Mouse (Mus musculus): ENCODE data around the gene Olfr1457. TPM values are rescaled to one million over a fixed set of nuclear protein-coding genes. Genes with fewer than 3 reads are reported as not detected.

The Olfr1457 gene
- not detected for polyA plus RNA-seq (2014; fragmentation: Illumina TruSeq; extraction: RNeasy Lipid Tissue Mini Kit (QIAGEN cat#74804); ENCODE audit: low read depth, low replicate concordance)

GRCm38 (mm10) chr19:13097791-13098190 lies at the start of gene Olfr1457:
Gene Olfr1457, minus strand, starts transcription at chr19:13097891.

GRCm38 (mm10) chr19:13106675-13107074 lies 9.0 kb upstream of the Olfr1457 start, which contains the start of gene Olfr1458:
Gene Olfr1458, minus strand, starts transcription at chr19:13106775.

GRCm38 (mm10) chr19:13060310-13060709 lies 37.4 kb downstream of the Olfr1457 start, which contains the start of gene Olfr1454:
Gene Olfr1454, plus strand, starts transcription at chr19:13060610.

Other genes starting within 250 kb of the Olfr1457 start
- gene Olfr1444, start 240.6 kb downstream of the Olfr1457 start, polyA plus RNA-seq (2014; fragmentation: Illumina TruSeq; extraction: RNeasy Lipid Tissue Mini Kit (QIAGEN cat#74804); ENCODE audit: low read depth, low replicate concordance): not detected
- not detected for gene Olfr1445, start 214.0 kb downstream of the Olfr1457 start, polyA plus RNA-seq (2014; fragmentation: Illumina TruSeq; extraction: RNeasy Lipid Tissue Mini Kit (QIAGEN cat#74804); ENCODE audit: low read depth, low replicate concordance)
- not detected for gene Olfr1446, start 204.4 kb downstream of the Olfr1457 start, polyA plus RNA-seq (2014; fragmentation: Illumina TruSeq; extraction: RNeasy Lipid Tissue Mini Kit (QIAGEN cat#74804); ENCODE audit: low read depth, low replicate concordance)
- gene Olfr1447, start 194.1 kb downstream of the Olfr1457 start, polyA plus RNA-seq (2014; fragmentation: Illumina TruSeq; extraction: RNeasy Lipid Tissue Mini Kit (QIAGEN cat#74804); ENCODE audit: low read depth, low replicate concordance): not detected
- not detected for gene Olfr1448, start 173.5 kb downstream of the Olfr1457 start, polyA plus RNA-seq (2014; fragmentation: Illumina TruSeq; extraction: RNeasy Lipid Tissue Mini Kit (QIAGEN cat#74804); ENCODE audit: low read depth, low replicate concordance)
- gene Olfr1449, start 167.1 kb downstream of the Olfr1457 start, polyA plus RNA-seq (2014; fragmentation: Illumina TruSeq; extraction: RNeasy Lipid Tissue Mini Kit (QIAGEN cat#74804); ENCODE audit: low read depth, low replicate concordance): not detected
- not detected for gene Olfr1450, start 147.6 kb downstream of the Olfr1457 start, polyA plus RNA-seq (2014; fragmentation: Illumina TruSeq; extraction: RNeasy Lipid Tissue Mini Kit (QIAGEN cat#74804); ENCODE audit: low read depth, low replicate concordance)
- gene Olfr1451, start 102.9 kb downstream of the Olfr1457 start, polyA plus RNA-seq (2014; fragmentation: Illumina TruSeq; extraction: RNeasy Lipid Tissue Mini Kit (QIAGEN cat#74804); ENCODE audit: low read depth, low replicate concordance): not detected
- gene Olfr1453, start 69.6 kb downstream of the Olfr1457 start, polyA plus RNA-seq (2014; fragmentation: Illumina TruSeq; extraction: RNeasy Lipid Tissue Mini Kit (QIAGEN cat#74804); ENCODE audit: low read depth, low replicate concordance): not detected
- not detected for gene Olfr1454, start 37.3 kb downstream of the Olfr1457 start, polyA plus RNA-seq (2014; fragmentation: Illumina TruSeq; extraction: RNeasy Lipid Tissue Mini Kit (QIAGEN cat#74804); ENCODE audit: low read depth, low replicate concordance)
- not detected for gene Olfr1458, start 8.9 kb upstream of the Olfr1457 start, polyA plus RNA-seq (2014; fragmentation: Illumina TruSeq; extraction: RNeasy Lipid Tissue Mini Kit (QIAGEN cat#74804); ENCODE audit: low read depth, low replicate concordance)
- not detected for gene Olfr1459, start 51.7 kb upstream of the Olfr1457 start, polyA plus RNA-seq (2014; fragmentation: Illumina TruSeq; extraction: RNeasy Lipid Tissue Mini Kit (QIAGEN cat#74804); ENCODE audit: low read depth, low replicate concordance)
- gene Olfr1461, start 65.1 kb upstream of the Olfr1457 start, polyA plus RNA-seq (2014; fragmentation: Illumina TruSeq; extraction: RNeasy Lipid Tissue Mini Kit (QIAGEN cat#74804); ENCODE audit: low read depth, low replicate concordance): not detected
- gene Olfr1462, start 87.8 kb upstream of the Olfr1457 start, polyA plus RNA-seq (2014; fragmentation: Illumina TruSeq; extraction: RNeasy Lipid Tissue Mini Kit (QIAGEN cat#74804); ENCODE audit: low read depth, low replicate concordance): not detected
- gene Olfr1463, start 133.4 kb upstream of the Olfr1457 start, polyA plus RNA-seq (2014; fragmentation: Illumina TruSeq; extraction: RNeasy Lipid Tissue Mini Kit (QIAGEN cat#74804); ENCODE audit: low read depth, low replicate concordance): not detected
- not detected for gene Olfr1465, start 217.7 kb upstream of the Olfr1457 start, polyA plus RNA-seq (2014; fragmentation: Illumina TruSeq; extraction: RNeasy Lipid Tissue Mini Kit (QIAGEN cat#74804); ENCODE audit: low read depth, low replicate concordance)
- gene Olfr1466, start 241.0 kb upstream of the Olfr1457 start, polyA plus RNA-seq (2014; fragmentation: Illumina TruSeq; extraction: RNeasy Lipid Tissue Mini Kit (QIAGEN cat#74804); ENCODE audit: low read depth, low replicate concordance): not detected